Mouse (Mus musculus) hindbrain, embryonic 12.5 days (tissue): ENCODE data around the gene Popdc2. TPM values are rescaled to one million over a fixed set of nuclear protein-coding genes. Genes with fewer than 3 reads are reported as not detected.
"Not testable (repeated sequence)": the region's sequence is repeated elsewhere in the genome, so short reads cannot be mapped to it uniquely, and the experiment has no call there.

Experiments used
- ATAC-seq: fragments of 200-750 bp; cut with Nextera tagmentation; 2 replicates; pipeline ENCODE4 v1.8.0; 2017; ENCODE audit warnings: moderate TSS enrichment; ENCODE audit not compliant: low FRiP score
- H3K27ac ChIP-seq: fragments of 300-500 bp; sonication (generic); 2 replicates; pipeline ENCODE4 v1.5.1; 2016; ENCODE audit warnings: mild to moderate bottlenecking
- H3K27me3 ChIP-seq: fragments of 300-500 bp; sonication (generic); 2 replicates; pipeline ENCODE4 v1.6.1; 2016; ENCODE audit warnings: mild to moderate bottlenecking
- H3K36me3 ChIP-seq: fragments of 300-500 bp; sonication (generic); 2 replicates; pipeline ENCODE4 v1.6.1; 2016; ENCODE audit warnings: mild to moderate bottlenecking
- H3K4me1 ChIP-seq: fragments of 300-500 bp; sonication (generic); 2 replicates; pipeline ENCODE4 v1.6.1; 2016
- H3K4me2 ChIP-seq: fragments of 300-500 bp; sonication (generic); replicated peaks from 2 replicates; pipeline ENCODE4 v1.6.1; 2016; ENCODE audit warnings: mild to moderate bottlenecking
- H3K4me3 ChIP-seq: fragments of 300-500 bp; sonication (generic); 2 replicates; pipeline ENCODE4 v1.5.1; 2016; ENCODE audit warnings: mild to moderate bottlenecking
- H3K9ac ChIP-seq: fragments of 300-500 bp; sonication (generic); 2 replicates; pipeline ENCODE4 v1.6.1; 2016; ENCODE audit warnings: mild to moderate bottlenecking, moderate library complexity
- H3K9me3 ChIP-seq: fragments of 300-500 bp; sonication (generic); replicated peaks from 2 replicates; pipeline ENCODE4 v1.6.1; 2016; ENCODE audit warnings: mild to moderate bottlenecking
- WGBS: fragments of 180-500 bp; shearing (Covaris S2); methylation state at CpG from one replicate; pipeline ENCODE4 v1.1.7; 2016; 5-methylcytosine and 5-hydroxymethylcytosine counted together
- polyA plus RNA-seq: library from polyadenylated mRNA; unstranded; fragments of >200 nt; fragmentation: Nextera tagmentation; extraction: Ambion mirVana; gene quantifications from 2 replicates; pipeline ENCODE4 v1.2.1, GENCODE M21; 2016

Popdc2 gene
- polyA plus RNA-seq: 0.70 and 1.4 TPM in 2 replicates

GRCm38 (mm10) chr16:38361933-38362332 is at the start of gene Popdc2:
Popdc2 (plus strand) TSS chr16:38362209.
- Histone ChIP-seq H3K4me3 (no peak within 1 kb of the TSS), H3K36me3 (no peaks in the 10 kb centered on the region; the same call in 1 of the 2 replicates), H3K27me3 (0 out of 2 replicates have a peak, but pooled peaks cover 2% of the 10 kb centered on the region), H3K9ac (no peak within 1 kb of the TSS), H3K4me2 (no peak within 1 kb of the TSS), H3K4me1 (peaks cover 7% of the 10 kb centered on the region; the same call in 1 of the 2 replicates), H3K9me3 (no peaks in the 10 kb centered on the region), H3K27ac (no peak within 1 kb of the TSS)
- no peak for ATAC-seq
- WGBS: 65% methylated on average over 10 of the region's 10 CpGs

GRCm38 (mm10) chr16:38318492-38318891 is 43.5 kb upstream of the Popdc2 start:
- H3K9ac ChIP-seq: no peak overlapping the region
- no peak overlapping the region for H3K27ac ChIP-seq
- no peak for ATAC-seq
- no peaks in the 10 kb centered on the region for H3K36me3 ChIP-seq
- H3K4me2 ChIP-seq: no peak overlapping the region
- 72% methylated on average over 9 of the region's 9 CpGs for WGBS
- no peaks in the 10 kb centered on the region for H3K27me3 ChIP-seq
- H3K4me1 ChIP-seq: no peaks in the 10 kb centered on the region
- H3K9me3 ChIP-seq: no peaks in the 10 kb centered on the region
- no peak overlapping the region for H3K4me3 ChIP-seq

GRCm38 (mm10) chr16:38319087-38319486 is 42.9 kb upstream of the Popdc2 start:
- Histone ChIP-seq H3K36me3 (no peaks in the 10 kb centered on the region), H3K9ac (no peak overlapping the region), H3K9me3 (no peaks in the 10 kb centered on the region), H3K27me3 (no peaks in the 10 kb centered on the region), H3K4me1 (no peaks in the 10 kb centered on the region), H3K4me3 (no peak overlapping the region), H3K4me2 (no peak overlapping the region), H3K27ac (no peak overlapping the region)
- no peak for ATAC-seq
- 82% methylated on average over 4 of the region's 4 CpGs for WGBS

- Histone ChIP-seq H3K9me3 (no peaks in the 10 kb centered on the region), H3K4me2 (peak overlapping the region; percentile 48), H3K4me1 (no peaks in the 10 kb centered on the region), H3K4me3 (peak overlapping the region; percentile 22; the same call in 1 of the 2 replicates), H3K36me3 (no peaks in the 10 kb centered on the region), H3K27me3 (no peaks in the 10 kb centered on the region), H3K27ac (no peak overlapping the region), H3K9ac (no peak overlapping the region)
- 33% methylated on average over 17 of the region's 17 CpGs for WGBS
- ATAC-seq: no peak; the same call in 1 of the 2 replicates
Observed at GRCm38 (mm10) chr16:38321452-38321935, 40.5 kb upstream of the Popdc2 start.

- Histone ChIP-seq H3K27me3 (no peaks in the 10 kb centered on the region), H3K9ac (no peak overlapping the region), H3K4me1 (no peaks in the 10 kb centered on the region), H3K4me2 (no peak overlapping the region), H3K27ac (no peak overlapping the region), H3K36me3 (no peaks in the 10 kb centered on the region), H3K4me3 (no peak overlapping the region), H3K9me3 (0 out of 2 replicates have a peak, but pooled peaks cover 1% of the 10 kb centered on the region)
- no peak for ATAC-seq
- WGBS: 91% methylated on average over 15 of the region's 15 CpGs
Observed at GRCm38 (mm10) chr16:38324311-38324710, 37.7 kb upstream of the Popdc2 start.

GRCm38 (mm10) chr16:38326778-38327397 is 35.1 kb upstream of the Popdc2 start:
- no peaks in the 10 kb centered on the region for H3K36me3 ChIP-seq
- H3K9me3 ChIP-seq: 0 out of 2 replicates have a peak, but pooled peaks cover 3% of the 10 kb centered on the region
- H3K4me2 ChIP-seq: no peak overlapping the region
- no peak overlapping the region for H3K9ac ChIP-seq
- H3K27ac ChIP-seq: no peak overlapping the region
- 84% methylated on average over 11 of the region's 11 CpGs for WGBS
- no peaks in the 10 kb centered on the region for H3K4me1 ChIP-seq
- no peak overlapping the region for H3K4me3 ChIP-seq
- no peaks in the 10 kb centered on the region for H3K27me3 ChIP-seq
- ATAC-seq: no peak

GRCm38 (mm10) chr16:38329340-38329739 is 32.7 kb upstream of the Popdc2 start:
- no peaks in the 10 kb centered on the region for H3K4me1 ChIP-seq
- H3K27me3 ChIP-seq: no peaks in the 10 kb centered on the region
- no peak overlapping the region for H3K9ac ChIP-seq
- no peak overlapping the region for H3K4me2 ChIP-seq
- H3K9me3 ChIP-seq: 0 out of 2 replicates have a peak, but pooled peaks cover 3% of the 10 kb centered on the region
- no peak overlapping the region for H3K4me3 ChIP-seq
- ATAC-seq: no peak
- no peak overlapping the region for H3K27ac ChIP-seq
- H3K36me3 ChIP-seq: no peaks in the 10 kb centered on the region
- WGBS: 87% methylated on average over 3 of the region's 3 CpGs

- H3K9me3 ChIP-seq: 0 out of 2 replicates have a peak, but pooled peaks cover under 1% of the 10 kb centered on the region
- no peak for ATAC-seq
- no peak overlapping the region for H3K9ac ChIP-seq
- no peak overlapping the region for H3K4me2 ChIP-seq
- no peak overlapping the region for H3K27ac ChIP-seq
- H3K4me3 ChIP-seq: no peak overlapping the region
- H3K4me1 ChIP-seq: no peaks in the 10 kb centered on the region
- 50% methylated on average over 6 of the region's 6 CpGs for WGBS
- H3K27me3 ChIP-seq: no peaks in the 10 kb centered on the region
- no peaks in the 10 kb centered on the region for H3K36me3 ChIP-seq
Observed at GRCm38 (mm10) chr16:38334431-38334830, 27.6 kb upstream of the Popdc2 start.

- not testable (repeated sequence) for ATAC-seq, H3K4me3 ChIP-seq, H3K9me3 ChIP-seq, H3K9ac ChIP-seq, H3K4me2 ChIP-seq, H3K36me3 ChIP-seq, H3K27ac ChIP-seq, H3K4me1 ChIP-seq, H3K27me3 ChIP-seq
- WGBS: 88% methylated on average over 4 of the region's 4 CpGs
Observed at GRCm38 (mm10) chr16:38338077-38338476, 23.9 kb upstream of the Popdc2 start.

GRCm38 (mm10) chr16:38341396-38342324 is 20.3 kb upstream of the Popdc2 start, which contains the start of gene Maats1:
Maats1 (minus strand) TSS chr16:38342143.
- Histone ChIP-seq H3K4me2 (peak within 1 kb of the TSS; percentile 72), H3K9ac (peak within 1 kb of the TSS; percentile 56), H3K4me3 (peak within 1 kb of the TSS; percentile 37), H3K27ac (no peak within 1 kb of the TSS; the same call in 1 of the 2 replicates), H3K27me3 (no peaks in the 10 kb centered on the region), H3K36me3 (no peaks in the 10 kb centered on the region), H3K9me3 (no peaks in the 10 kb centered on the region), H3K4me1 (peaks cover 8% of the 10 kb centered on the region)
- ATAC-seq: peak; percentile 92
- 9% methylated on average over 30 of the region's 30 CpGs for WGBS

GRCm38 (mm10) chr16:38344941-38345725 is 16.9 kb upstream of the Popdc2 start:
- no peak overlapping the region for H3K4me3 ChIP-seq
- no peak overlapping the region for H3K9ac ChIP-seq
- no peaks in the 10 kb centered on the region for H3K9me3 ChIP-seq
- H3K27ac ChIP-seq: no peak overlapping the region
- ATAC-seq: no peak
- H3K36me3 ChIP-seq: peaks cover 6% of the 10 kb centered on the region
- H3K4me2 ChIP-seq: no peak overlapping the region
- no peaks in the 10 kb centered on the region for H3K27me3 ChIP-seq
- whole genome bisulfite sequencing: 80% methylated on average over 3 of the region's 3 CpGs
- peaks cover 19% of the 10 kb centered on the region for H3K4me1 ChIP-seq
